Mouse (Mus musculus): Measurements from ENCODE around the gene Epb41l1. TPM values are rescaled to one million over a fixed set of nuclear protein-coding genes. Genes with fewer than 3 reads are reported as not detected.
"Not testable (repeated sequence)": the region's sequence is repeated elsewhere in the genome, so short reads cannot be mapped to it uniquely, and the experiment has no call there.

Epb41l1 gene
- 2.1 and 2.2 TPM in 2 replicates for polyA plus RNA-seq (2015; fragmentation: Nextera tagmentation; extraction: Ambion mirVana)

- peak within 1 kb of the TSS; percentile 97 for H3K4me2 ChIP-seq (ENCODE audit: low read depth, low read length)
- peak within 1 kb of the TSS; percentile 63 for H3K4me3 ChIP-seq (ENCODE audit: low read length)
- peaks cover 26% of the 10 kb centered on the region for H3K27me3 ChIP-seq (ENCODE audit: control insufficient read depth, insufficient read depth, low read depth, low read length)
- ATAC-seq (ENCODE audit: low read depth), result peak; percentile 81
- peaks cover 18% of the 10 kb centered on the region; the same call in 1 of the 2 replicates for H3K4me1 ChIP-seq (replicated peaks; ENCODE audit: control insufficient read depth, insufficient read depth, low read length)
- H3K9me3 ChIP-seq (ENCODE audit: control insufficient read depth, low read length), result no peaks in the 10 kb centered on the region
- WGBS, result under 1% methylated on average over 73 of the region's 76 CpGs
- peak within 1 kb of the TSS; percentile 27 for H3K27ac ChIP-seq (ENCODE audit: low read length)
- H3K9ac ChIP-seq (ENCODE audit: low read length), result peak within 1 kb of the TSS; percentile 71
- H3K36me3 ChIP-seq (ENCODE audit: control insufficient read depth, insufficient read depth, low read length), result no peaks in the 10 kb centered on the region
Measured at GRCm38 (mm10) chr2:156420694-156421380, at the start of gene Epb41l1. Epb41l1 (plus strand) TSS chr2:156420909.

- Histone ChIP-seq H3K9me3 (ENCODE audit: control insufficient read depth, low read length) (no peaks in the 10 kb centered on the region), H3K4me1 (replicated peaks; ENCODE audit: control insufficient read depth, insufficient read depth, low read length) (no peaks in the 10 kb centered on the region), H3K36me3 (ENCODE audit: control insufficient read depth, insufficient read depth, low read length) (no peaks in the 10 kb centered on the region), H3K27me3 (ENCODE audit: control insufficient read depth, insufficient read depth, low read depth, low read length) (no peaks in the 10 kb centered on the region), H3K27ac (ENCODE audit: low read length) (no peak overlapping the region), H3K9ac (ENCODE audit: low read length) (no peak overlapping the region), H3K4me2 (ENCODE audit: low read depth, low read length) (no peak overlapping the region), H3K4me3 (ENCODE audit: low read length) (no peak overlapping the region)
- 74% methylated on average over 7 of the region's 7 CpGs for WGBS
- ATAC-seq (ENCODE audit: low read depth), result no peak
Measured at GRCm38 (mm10) chr2:156376956-156377355, 43.8 kb upstream of the Epb41l1 start.

DNA sequence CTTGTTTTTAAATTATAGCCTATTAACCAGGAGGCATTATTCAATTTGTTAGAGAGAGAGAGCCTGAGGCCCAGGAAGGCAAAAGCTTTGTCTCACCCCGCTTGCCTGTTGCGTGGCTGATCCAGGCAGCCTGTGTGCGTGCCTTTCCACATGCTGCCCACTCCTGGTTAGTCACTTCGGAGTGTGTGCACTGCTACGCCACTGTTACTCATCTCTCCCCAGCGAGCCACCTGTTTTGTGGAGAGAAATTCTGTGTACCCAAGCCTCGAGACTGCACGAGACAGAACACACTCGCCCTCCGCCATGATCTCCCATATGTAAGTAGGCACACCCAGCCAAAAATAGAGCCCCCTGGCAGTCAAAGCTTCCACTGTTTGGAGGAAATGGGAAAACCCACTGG lies 40.8 kb upstream of the Epb41l1 start:
- no peak for ATAC-seq (ENCODE audit: low read depth)
- Histone ChIP-seq H3K27ac (ENCODE audit: low read length) (no peak overlapping the region), H3K4me1 (replicated peaks; ENCODE audit: control insufficient read depth, insufficient read depth, low read length) (no peaks in the 10 kb centered on the region), H3K36me3 (ENCODE audit: control insufficient read depth, insufficient read depth, low read length) (no peaks in the 10 kb centered on the region), H3K27me3 (ENCODE audit: control insufficient read depth, insufficient read depth, low read depth, low read length) (no peaks in the 10 kb centered on the region), H3K4me3 (ENCODE audit: low read length) (no peak overlapping the region), H3K9ac (ENCODE audit: low read length) (no peak overlapping the region), H3K9me3 (ENCODE audit: control insufficient read depth, low read length) (no peaks in the 10 kb centered on the region), H3K4me2 (ENCODE audit: low read depth, low read length) (no peak overlapping the region)
- WGBS, result 81% methylated on average over 10 of the region's 10 CpGs

DNA sequence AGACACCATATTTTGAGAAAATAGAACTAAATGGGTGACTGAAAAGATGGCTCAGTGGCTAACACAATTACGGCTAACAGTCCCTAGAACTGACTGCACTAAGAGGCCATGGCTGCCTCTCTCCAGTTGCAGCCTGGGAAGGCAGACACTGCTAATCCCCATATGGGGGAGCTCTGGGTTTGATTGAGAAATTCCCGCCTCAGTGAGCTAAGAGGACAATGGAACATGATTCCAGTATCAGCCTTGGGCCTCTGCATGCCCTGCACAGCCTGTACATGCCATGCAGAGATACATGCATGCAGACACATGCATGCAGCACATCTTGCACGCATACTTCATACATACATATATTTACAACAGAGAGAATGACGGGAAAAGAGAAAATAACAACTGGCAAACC lies 39.4 kb upstream of the Epb41l1 start:
- H3K9me3 ChIP-seq (ENCODE audit: control insufficient read depth, low read length), result no peaks in the 10 kb centered on the region
- 66% methylated on average over 4 of the region's 4 CpGs for WGBS
- ATAC-seq (ENCODE audit: low read depth), result no peak
- H3K4me1 ChIP-seq (replicated peaks; ENCODE audit: control insufficient read depth, insufficient read depth, low read length), result no peaks in the 10 kb centered on the region
- no peaks in the 10 kb centered on the region for H3K36me3 ChIP-seq (ENCODE audit: control insufficient read depth, insufficient read depth, low read length)
- no peaks in the 10 kb centered on the region for H3K27me3 ChIP-seq (ENCODE audit: control insufficient read depth, insufficient read depth, low read depth, low read length)
- no peak overlapping the region for H3K27ac ChIP-seq (ENCODE audit: low read length)
- no peak overlapping the region for H3K4me2 ChIP-seq (ENCODE audit: low read depth, low read length)
- no peak overlapping the region for H3K4me3 ChIP-seq (ENCODE audit: low read length)
- no peak overlapping the region for H3K9ac ChIP-seq (ENCODE audit: low read length)

DNA sequence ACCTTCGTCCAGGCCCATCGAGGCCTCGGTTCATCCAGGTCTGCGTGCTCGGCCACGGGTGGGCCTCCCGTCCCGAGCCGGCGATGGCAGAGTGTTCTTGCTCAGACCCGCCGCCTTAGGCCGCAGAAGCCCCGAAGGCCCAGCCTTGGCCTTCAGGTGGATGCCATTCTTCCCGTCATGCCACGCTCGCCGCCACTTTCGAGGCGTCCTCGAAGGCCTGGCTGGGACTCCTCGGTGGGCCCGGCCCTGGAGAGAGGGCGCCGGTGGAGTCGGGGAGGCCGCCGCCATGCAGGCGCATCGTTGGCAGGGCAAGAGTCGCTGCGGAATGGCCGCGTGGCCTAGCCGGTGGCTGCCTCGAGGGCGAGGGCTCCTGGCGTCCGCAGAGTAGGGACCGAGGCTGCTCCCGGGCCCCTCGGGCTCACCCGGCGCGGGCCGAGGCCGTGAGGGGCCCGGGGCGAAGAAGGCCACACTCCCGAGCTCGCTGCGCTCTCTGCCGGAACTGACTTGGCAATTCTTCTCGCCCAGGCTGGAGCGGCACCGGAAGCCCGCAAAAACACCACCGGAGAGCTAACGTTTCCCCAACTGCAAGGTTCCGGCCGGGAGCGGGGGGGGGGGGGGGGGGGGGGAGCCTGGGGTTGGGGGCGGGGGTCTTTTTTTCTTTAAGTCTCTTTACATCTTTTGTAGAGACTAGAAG lies 28.1 kb upstream of the Epb41l1 start:
- H3K4me2 ChIP-seq (ENCODE audit: low read depth, low read length), result peak overlapping the region; percentile 39
- 0% methylated on average over 4 of the region's 63 CpGs for WGBS
- not testable (repeated sequence) for H3K36me3 ChIP-seq (ENCODE audit: control insufficient read depth, insufficient read depth, low read length); H3K27ac ChIP-seq (ENCODE audit: low read length); H3K4me1 ChIP-seq (replicated peaks; ENCODE audit: control insufficient read depth, insufficient read depth, low read length); H3K27me3 ChIP-seq (ENCODE audit: control insufficient read depth, insufficient read depth, low read depth, low read length); H3K9me3 ChIP-seq (ENCODE audit: control insufficient read depth, low read length)
- H3K4me3 ChIP-seq (ENCODE audit: low read length), result peak overlapping the region; percentile 46
- ATAC-seq (ENCODE audit: low read depth), result peak; percentile 93
- peak overlapping the region; percentile 55; the same call in 1 of the 2 replicates for H3K9ac ChIP-seq (ENCODE audit: low read length)

GRCm38 (mm10) chr2:156393155-156393828 lies 27.4 kb upstream of the Epb41l1 start:
- H3K4me2 ChIP-seq (ENCODE audit: low read depth, low read length), result peak overlapping the region; percentile 39
- ATAC-seq (ENCODE audit: low read depth), result peak; percentile 24; the same call in 1 of the 2 replicates
- H3K4me1 ChIP-seq (replicated peaks; ENCODE audit: control insufficient read depth, insufficient read depth, low read length), result peaks cover 4% of the 10 kb centered on the region; the same call in 1 of the 2 replicates
- no peaks in the 10 kb centered on the region for H3K36me3 ChIP-seq (ENCODE audit: control insufficient read depth, insufficient read depth, low read length)
- H3K9ac ChIP-seq (ENCODE audit: low read length), result peak overlapping the region; percentile 24; the same call in 1 of the 2 replicates
- WGBS, result 45% methylated on average over 5 of the region's 5 CpGs
- H3K27ac ChIP-seq (ENCODE audit: low read length), result peak overlapping the region; percentile 27; the same call in 1 of the 2 replicates
- no peaks in the 10 kb centered on the region for H3K9me3 ChIP-seq (ENCODE audit: control insufficient read depth, low read length)
- H3K27me3 ChIP-seq (ENCODE audit: control insufficient read depth, insufficient read depth, low read depth, low read length), result no peaks in the 10 kb centered on the region
- peak overlapping the region; percentile 46 for H3K4me3 ChIP-seq (ENCODE audit: low read length)

DNA sequence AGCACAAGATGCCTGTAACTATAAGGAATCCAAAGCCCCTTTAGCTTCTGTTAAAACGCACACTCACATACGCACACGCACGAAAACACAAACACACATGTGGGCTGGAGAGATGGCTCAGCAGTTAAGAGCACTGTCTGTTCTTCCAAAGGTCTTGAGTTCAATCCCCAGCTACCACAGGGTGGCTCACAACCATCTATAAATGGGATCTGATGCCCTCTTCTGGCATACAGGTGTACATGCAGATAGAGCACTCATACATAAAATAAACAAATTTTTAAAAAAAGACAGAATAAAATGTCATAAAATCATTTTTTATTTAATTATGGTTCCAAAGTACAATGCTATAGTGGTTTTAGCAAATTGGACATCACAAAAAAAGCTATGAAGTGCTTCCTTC lies 26.4 kb upstream of the Epb41l1 start:
- Histone ChIP-seq H3K36me3 (ENCODE audit: control insufficient read depth, insufficient read depth, low read length) (no peaks in the 10 kb centered on the region), H3K9me3 (ENCODE audit: control insufficient read depth, low read length) (no peaks in the 10 kb centered on the region), H3K4me2 (ENCODE audit: low read depth, low read length) (no peak overlapping the region), H3K27me3 (ENCODE audit: control insufficient read depth, insufficient read depth, low read depth, low read length) (no peaks in the 10 kb centered on the region), H3K4me3 (ENCODE audit: low read length) (no peak overlapping the region), H3K9ac (ENCODE audit: low read length) (no peak overlapping the region), H3K4me1 (replicated peaks; ENCODE audit: control insufficient read depth, insufficient read depth, low read length) (peaks cover 4% of the 10 kb centered on the region; the same call in 1 of the 2 replicates), H3K27ac (ENCODE audit: low read length) (no peak overlapping the region)
- no peak for ATAC-seq (ENCODE audit: low read depth)
- whole genome bisulfite sequencing, result 81% methylated on average over 4 of the region's 4 CpGs

- H3K36me3 ChIP-seq (ENCODE audit: control insufficient read depth, insufficient read depth, low read length), result no peaks in the 10 kb centered on the region
- no peak for ATAC-seq (ENCODE audit: low read depth)
- no peak overlapping the region for H3K4me2 ChIP-seq (ENCODE audit: low read depth, low read length)
- H3K27ac ChIP-seq (ENCODE audit: low read length), result no peak overlapping the region
- no peaks in the 10 kb centered on the region for H3K27me3 ChIP-seq (ENCODE audit: control insufficient read depth, insufficient read depth, low read depth, low read length)
- H3K4me1 ChIP-seq (replicated peaks; ENCODE audit: control insufficient read depth, insufficient read depth, low read length), result peaks cover 5% of the 10 kb centered on the region
- no peak overlapping the region for H3K4me3 ChIP-seq (ENCODE audit: low read length)
- WGBS, result 81% methylated on average over 2 of the region's 2 CpGs
- H3K9ac ChIP-seq (ENCODE audit: low read length), result no peak overlapping the region
- no peaks in the 10 kb centered on the region for H3K9me3 ChIP-seq (ENCODE audit: control insufficient read depth, low read length)
Measured at GRCm38 (mm10) chr2:156396096-156396495, 24.6 kb upstream of the Epb41l1 start.

DNA sequence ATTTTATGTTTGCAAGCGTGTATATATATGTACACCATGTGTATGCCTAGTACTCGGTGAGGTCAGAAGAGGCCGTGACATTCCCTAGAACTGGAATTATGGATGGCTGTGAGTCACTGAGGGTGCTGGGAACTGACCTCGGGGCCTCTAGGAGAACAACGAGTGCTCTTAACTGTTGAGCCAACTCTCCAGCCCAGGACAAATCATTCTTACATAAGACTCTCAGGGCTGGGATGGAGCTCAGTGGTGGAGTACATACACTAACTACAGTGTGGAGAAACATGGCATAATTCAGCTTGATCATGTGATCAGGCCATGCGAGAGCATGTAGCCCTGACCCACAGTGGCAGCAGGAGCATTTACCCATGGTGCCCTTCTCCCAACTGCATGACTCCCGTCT lies 22.7 kb upstream of the Epb41l1 start:
- WGBS, result 89% methylated on average over 7 of the region's 7 CpGs
- Histone ChIP-seq H3K9ac (ENCODE audit: low read length) (no peak overlapping the region), H3K27me3 (ENCODE audit: control insufficient read depth, insufficient read depth, low read depth, low read length) (no peaks in the 10 kb centered on the region), H3K4me2 (ENCODE audit: low read depth, low read length) (no peak overlapping the region), H3K4me3 (ENCODE audit: low read length) (no peak overlapping the region), H3K36me3 (ENCODE audit: control insufficient read depth, insufficient read depth, low read length) (no peaks in the 10 kb centered on the region), H3K4me1 (replicated peaks; ENCODE audit: control insufficient read depth, insufficient read depth, low read length) (peaks cover 8% of the 10 kb centered on the region), H3K9me3 (ENCODE audit: control insufficient read depth, low read length) (no peaks in the 10 kb centered on the region), H3K27ac (ENCODE audit: low read length) (no peak overlapping the region)
- ATAC-seq (ENCODE audit: low read depth), result no peak
